ENCODE assay signal across 16 mouse cellular contexts in the genomic region with DNA sequence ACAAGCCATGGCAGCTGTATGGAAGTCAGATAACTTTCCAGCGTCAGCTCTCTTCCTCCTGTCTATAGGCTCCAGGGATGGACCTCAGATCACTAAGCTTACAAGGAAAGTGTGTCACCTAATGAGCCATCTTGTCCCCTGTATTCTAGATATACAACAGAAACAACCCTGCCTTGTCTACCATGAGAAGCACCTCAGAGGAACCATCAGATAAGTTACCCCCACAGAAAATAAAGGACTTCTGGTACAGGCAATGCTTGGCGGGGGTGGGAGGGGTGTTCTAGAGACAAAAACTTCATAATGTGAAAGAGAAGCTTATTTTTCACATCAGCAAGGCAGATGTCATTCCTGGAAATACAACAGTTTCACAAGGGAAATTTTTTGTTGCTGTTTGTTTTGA.
"Had no signal": no experiment of that assay in that cellular context is flagged by ENCODE, and none has a peak within 500 bp of the region (broad histone marks: within the 10 kb centered on the region; RNA-seq: fewer than 3 reads in every experiment).

No protein-coding gene starts in this region.

- DNase-seq: retina, postnatal 1 day; right cerebral cortex, adult 18-20 months; right cerebral cortex, postnatal 14 days; right cerebral cortex, postnatal 25 days; right cerebral cortex, postnatal 4 days; spleen, adult 18-20 months; thymus, adult 18-20 months; thymus, adult 2 months; thymus, postnatal 14 days; thymus, postnatal 25 days; thymus, postnatal 36 days; thymus, postnatal 4 days had no signal

- H3K27me3 ChIP-seq: neural tube, embryonic 13.5 days; neural tube, embryonic 15.5 days; stomach, embryonic 15.5 days had no signal

- H3K4me1 ChIP-seq: neural tube, embryonic 13.5 days; neural tube, embryonic 15.5 days; stomach, embryonic 15.5 days had no signal

- H3K9me3 ChIP-seq: neural tube, embryonic 13.5 days; neural tube, embryonic 15.5 days; stomach, embryonic 15.5 days had no signal

- H3K36me3 ChIP-seq: neural tube, embryonic 13.5 days; neural tube, embryonic 15.5 days; stomach, embryonic 15.5 days had no signal

- H3K4me3 ChIP-seq: neural tube, embryonic 13.5 days; neural tube, embryonic 15.5 days; stomach, embryonic 15.5 days had no signal

- H3K27ac ChIP-seq: neural tube, embryonic 13.5 days; neural tube, embryonic 15.5 days; stomach, embryonic 15.5 days; stomach, postnatal 0 days had no signal

- H3K9ac ChIP-seq: neural tube, embryonic 13.5 days; neural tube, embryonic 15.5 days; stomach, embryonic 15.5 days had no signal
